Mouse (Mus musculus) thymus, adult 2 months (tissue): ENCODE measurements around the gene Ccdc77. TPM values are rescaled to one million over a fixed set of nuclear protein-coding genes. Genes with fewer than 3 reads are reported as not detected.

Source experiments
- DNase-seq: peaks from one replicate; pipeline ENCODE4 v3.0.0; 2021
- H3K27ac ChIP-seq: fragments of 200-500 bp; 2 replicates; pipeline ENCODE4 v1.5.1; 2012; ENCODE audit warnings: low read length, control low read depth; ENCODE audit not compliant: control insufficient read depth, insufficient read depth
- H3K27me3 ChIP-seq: fragments of 200-500 bp; 2 replicates; pipeline ENCODE4 v1.6.1; 2012; ENCODE audit warnings: mild to moderate bottlenecking, low read length, moderate library complexity, mixed read lengths; ENCODE audit not compliant: control insufficient read depth, insufficient read depth
- H3K36me3 ChIP-seq: fragments of 200-500 bp; 2 replicates; pipeline ENCODE4 v1.6.1; 2012; ENCODE audit warnings: mild to moderate bottlenecking, low read length, moderate library complexity; ENCODE audit not compliant: control insufficient read depth, insufficient read depth
- H3K4me1 ChIP-seq: fragments of 200-500 bp; replicated peaks from 2 replicates; pipeline ENCODE4 v1.6.1; 2012; ENCODE audit warnings: low read length; ENCODE audit not compliant: control insufficient read depth, insufficient read depth
- H3K4me3 ChIP-seq: fragments of 200-500 bp; 2 replicates; pipeline ENCODE4 v1.5.1; 2012; ENCODE audit warnings: mild to moderate bottlenecking, low read length, control low read depth, moderate library complexity; ENCODE audit not compliant: control insufficient read depth, insufficient read depth
- CTCF ChIP-seq: fragments of 200-500 bp; IDR thresholded peaks from 2 replicates; pipeline ENCODE4 v1.5.1; 2012; ENCODE audit warnings: mild to moderate bottlenecking, control low read depth, low read length, moderate library complexity, borderline replicate concordance; ENCODE audit not compliant: control insufficient read depth, poor library complexity, insufficient read depth; ENCODE audit errors: extremely low read depth
- POLR2A ChIP-seq: fragments of 200-500 bp; IDR thresholded peaks from 2 replicates; pipeline ENCODE4 v1.6.1; 2012; ENCODE audit warnings: mild to moderate bottlenecking, low read length, control low read depth, moderate library complexity; ENCODE audit not compliant: control insufficient read depth, poor library complexity, insufficient read depth; ENCODE audit errors: extremely low read depth
- WGBS: fragments of 180-500 bp; shearing (Covaris S2); methylation state at CpG from one replicate; pipeline ENCODE4 v1.1.7; 2018; 5-methylcytosine and 5-hydroxymethylcytosine counted together
- polyA plus RNA-seq: library from polyadenylated mRNA; depleted of rRNA; stranded (reverse); fragments of >200 nt; gene quantifications from 2 replicates; pipeline ENCODE4 v1.2.3, GENCODE M21; 2012; rRNA removed

Ccdc77 gene
- polyA plus RNA-seq, 1 experiment, result 7.6 TPM

DNA sequence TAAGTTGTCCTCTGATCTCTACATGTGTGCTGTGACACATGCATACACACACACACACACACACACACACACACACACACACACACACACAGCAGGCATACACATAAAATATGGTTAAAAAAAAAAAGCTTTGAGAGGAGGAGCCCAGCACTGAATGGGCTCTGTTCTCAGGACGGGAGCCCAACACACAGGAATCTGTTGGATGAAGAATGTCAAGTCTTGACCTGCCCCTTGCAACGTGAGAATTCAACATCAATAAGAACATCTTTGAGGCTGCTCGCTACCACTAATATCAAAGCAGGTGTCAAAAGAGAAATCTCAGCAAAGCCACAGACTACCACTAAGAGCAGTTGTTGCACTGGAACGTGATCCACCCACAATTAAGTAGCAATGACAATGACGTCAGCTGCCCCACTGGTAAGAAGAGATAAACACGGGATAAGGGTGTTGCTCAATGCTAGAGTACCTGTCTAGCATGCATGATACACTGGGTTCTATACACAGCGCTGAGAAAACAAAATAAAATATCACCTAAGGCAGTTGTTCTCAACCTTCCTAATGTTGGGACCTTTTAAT lies 87.2 kb downstream of the Ccdc77 start:
- no peak for DNase-seq
- Histone ChIP-seq H3K27me3 (no peaks in the 10 kb centered on the region; the same call in 1 of the 2 replicates), H3K4me3 (no peak overlapping the region), H3K36me3 (no peaks in the 10 kb centered on the region), H3K4me1 (no peaks in the 10 kb centered on the region), H3K27ac (no peak overlapping the region)
- no peak for TF ChIP-seq POLR2A
- no peak for TF ChIP-seq CTCF
- 82% methylated on average over 7 of the region's 7 CpGs for WGBS

DNA sequence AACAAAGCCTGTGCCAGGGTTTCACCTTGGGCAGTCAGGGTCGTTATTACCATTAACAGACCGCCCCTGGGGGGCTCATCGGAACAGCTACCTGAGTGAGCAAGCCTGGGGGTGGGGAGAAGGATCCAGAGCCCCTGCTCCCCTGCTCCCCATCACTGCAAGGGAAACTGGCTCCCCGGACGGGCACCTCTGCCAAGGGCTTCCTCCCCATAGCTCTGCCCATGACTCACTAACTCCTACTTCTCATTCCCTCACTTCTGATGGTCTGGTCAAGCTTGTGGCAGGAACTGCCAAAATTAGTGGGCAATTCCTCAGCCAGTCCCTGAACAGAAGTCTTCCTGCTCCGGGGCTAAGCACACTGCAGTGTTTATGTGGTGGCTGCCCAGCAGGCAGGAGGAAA lies 88.9 kb downstream of the Ccdc77 start:
- Histone ChIP-seq H3K36me3 (no peaks in the 10 kb centered on the region), H3K27ac (no peak overlapping the region), H3K4me3 (no peak overlapping the region), H3K27me3 (no peaks in the 10 kb centered on the region; the same call in 1 of the 2 replicates), H3K4me1 (no peaks in the 10 kb centered on the region)
- WGBS, result 60% methylated on average over 6 of the region's 6 CpGs
- TF ChIP-seq POLR2A, result no peak
- no peak for TF ChIP-seq CTCF
- no peak for DNase-seq

DNA sequence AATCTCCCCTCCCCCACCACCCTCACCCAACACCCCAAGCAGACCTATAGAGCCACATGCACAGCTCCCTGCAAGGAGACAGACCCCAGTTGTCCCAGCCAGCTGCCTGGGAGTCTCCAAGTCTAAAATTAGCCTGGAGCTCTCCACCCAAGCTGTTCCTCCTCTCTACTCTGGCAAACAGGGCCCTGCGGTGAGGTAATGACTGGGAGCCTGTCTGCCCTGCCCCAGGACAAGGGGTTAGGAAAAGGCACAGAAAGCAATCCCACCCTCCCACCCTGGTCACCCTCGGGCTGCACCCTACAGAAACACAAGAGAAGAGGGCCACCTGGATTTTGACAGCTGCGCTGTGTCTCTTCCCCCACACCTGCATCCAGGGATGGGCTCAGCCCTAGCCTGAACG lies 89.3 kb downstream of the Ccdc77 start:
- H3K27ac ChIP-seq, result no peak overlapping the region
- DNase-seq, result no peak
- no peaks in the 10 kb centered on the region for H3K36me3 ChIP-seq
- no peak overlapping the region for H3K4me3 ChIP-seq
- TF ChIP-seq POLR2A (no peak), CTCF (no peak)
- H3K4me1 ChIP-seq, result no peaks in the 10 kb centered on the region
- H3K27me3 ChIP-seq, result no peaks in the 10 kb centered on the region
- 73% methylated on average over 4 of the region's 4 CpGs for WGBS

Other genes starting within 250 kb of the Ccdc77 start
- not detected in 2 replicates for gene D330020A13Rik, start 70.0 kb downstream of the Ccdc77 start, polyA plus RNA-seq
- gene B4galnt3, start 69.8 kb downstream of the Ccdc77 start, polyA plus RNA-seq, result 0.57 and 0.66 TPM in 2 replicates
- gene Kdm5a, start 250 bp downstream of the Ccdc77 start, polyA plus RNA-seq, result 12.9 and 13.2 TPM in 2 replicates
- 198 and 199 TPM in 2 replicates for gene Il17ra, start 98.9 kb upstream of the Ccdc77 start, polyA plus RNA-seq
- 1.2 and 1.4 TPM in 2 replicates for gene Tmem121b, start 129.4 kb upstream of the Ccdc77 start, polyA plus RNA-seq
- 62.4 and 74.5 TPM in 2 replicates for gene Hdhd5, start 166.9 kb upstream of the Ccdc77 start, polyA plus RNA-seq